Mouse (Mus musculus) cerebellum, adult (tissue): ENCODE measurements at regions not wholly inside any gene's neighbourhood (a gene's known extent, or its start where the extent isn't known, plus 50 kb on each side); places are given as distances from the start of the nearest gene placed in this dataset.
A peak's percentile ranks its signal among the peaks of the same experiment; 100 is the strongest.

Source experiments
- ATAC-seq: cut with Nextera tagmentation; 2 replicates; pipeline ENCODE4 v1.9.2; 2017; ENCODE audit warnings: mild to moderate bottlenecking, moderate library complexity, mixed read lengths; ENCODE audit not compliant: insufficient number of reproducible peaks, low FRiP score, low TSS enrichment

DNA sequence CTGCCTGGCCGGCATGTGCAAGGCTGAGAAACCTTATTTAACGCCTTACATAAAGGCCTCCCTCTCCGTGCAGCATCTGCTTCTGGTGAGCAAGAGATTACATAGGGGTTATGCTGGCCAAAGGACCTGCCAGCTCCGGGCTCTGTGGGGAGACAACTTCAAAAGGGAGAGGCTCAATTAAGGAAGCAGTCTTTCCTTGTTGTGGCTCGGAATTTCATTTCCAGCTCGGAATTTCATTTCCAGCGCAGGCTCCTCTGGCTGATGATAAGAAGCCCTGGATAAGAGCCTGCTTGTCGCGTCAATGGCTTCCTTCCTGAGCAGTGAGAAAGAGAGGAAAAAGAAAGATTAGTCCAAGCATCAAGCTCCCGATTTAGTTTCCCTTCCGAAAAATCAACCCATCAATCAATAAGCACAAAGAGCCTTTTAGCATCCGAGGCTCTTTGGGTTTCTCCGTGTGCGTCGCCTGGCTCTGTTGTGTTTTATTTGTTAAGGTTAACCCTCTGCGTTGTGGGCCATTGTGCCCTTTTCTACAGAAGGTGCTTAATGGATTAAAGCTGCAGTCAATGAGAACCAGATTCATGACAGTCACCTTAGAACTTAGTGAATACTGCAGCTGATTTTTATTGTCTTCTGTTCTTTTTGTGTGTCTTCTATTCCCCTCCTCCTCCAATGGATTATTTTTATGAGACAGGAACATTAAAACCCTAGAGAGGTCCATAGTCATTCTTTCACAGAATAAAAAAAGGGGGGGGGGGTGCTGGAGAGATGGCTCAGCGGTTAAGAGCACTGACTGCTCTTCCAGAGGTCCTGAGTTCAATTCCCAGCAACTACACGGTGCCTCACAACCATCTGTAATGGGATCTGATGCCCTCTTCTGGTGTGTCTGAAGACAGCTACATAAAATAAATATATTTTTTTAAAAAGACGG lies 218.3 kb downstream of the Myo1b start:
- peak; percentile 67; the same call in 1 of the 2 replicates for ATAC-seq

DNA sequence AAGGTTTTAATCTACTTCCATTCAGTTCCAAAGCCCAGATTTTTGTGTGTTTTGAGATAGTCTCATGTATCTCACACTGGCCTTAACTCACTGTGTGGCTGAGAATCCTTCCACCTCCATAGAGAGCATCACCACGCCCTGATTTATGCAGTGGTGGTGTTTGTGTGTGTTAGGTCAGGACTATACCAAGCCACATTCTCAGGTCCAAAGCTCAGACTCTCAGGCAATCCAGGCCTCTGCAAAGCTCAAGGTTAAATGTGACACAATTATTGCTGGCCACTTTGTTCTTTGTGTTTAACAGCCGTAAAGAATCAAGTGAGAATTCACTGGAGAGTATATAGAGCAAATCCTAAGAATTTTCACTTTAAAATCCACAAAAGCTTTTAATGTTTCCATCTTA lies 218.2 kb upstream of the Nabp1 start:
- no peak for ATAC-seq

DNA sequence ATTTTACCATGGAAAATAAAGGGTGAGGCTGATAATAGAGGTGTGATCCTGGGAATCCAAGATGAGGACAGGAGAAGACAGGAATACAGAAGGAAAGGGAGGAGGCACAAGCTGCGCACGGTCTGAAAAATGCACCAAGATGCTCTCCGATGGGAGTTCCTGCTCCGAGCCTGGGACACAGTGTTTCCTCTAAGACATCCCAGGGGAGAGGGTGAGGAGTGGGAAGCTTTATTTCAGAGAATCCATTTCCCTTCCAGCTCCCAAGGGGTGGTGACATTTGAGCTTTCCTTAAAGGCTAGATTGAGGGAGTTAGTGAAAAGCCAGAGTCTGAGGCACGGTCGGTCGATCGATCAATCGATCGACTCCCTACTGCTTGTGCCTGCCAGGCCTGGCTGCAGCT lies 212.7 kb upstream of the Nabp1 start:
- ATAC-seq = no peak

- ATAC-seq = no peak
Measured at GRCm38 (mm10) chr1:51689461-51690223, 211.4 kb upstream of the Nabp1 start.

DNA sequence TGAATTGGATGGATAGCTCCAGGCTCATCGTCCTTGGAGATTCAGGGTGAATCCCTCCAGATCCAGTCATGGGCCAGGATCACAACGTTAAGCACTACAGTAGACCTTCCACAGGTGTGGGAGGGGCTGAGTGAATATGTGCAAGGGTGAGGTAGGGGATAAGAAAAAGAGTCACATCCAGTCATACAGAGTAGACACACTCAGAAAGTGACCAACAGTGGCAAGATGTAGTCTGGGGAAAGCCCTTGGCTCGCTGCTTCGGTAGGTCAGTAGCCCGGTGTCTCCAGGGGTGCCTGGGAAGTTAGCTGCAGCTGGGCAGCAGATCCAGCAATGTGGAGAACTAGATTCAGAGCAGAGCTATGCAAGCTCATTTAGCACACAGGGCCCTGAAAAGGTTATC lies 210.7 kb upstream of the Nabp1 start:
- ATAC-seq = no peak

DNA sequence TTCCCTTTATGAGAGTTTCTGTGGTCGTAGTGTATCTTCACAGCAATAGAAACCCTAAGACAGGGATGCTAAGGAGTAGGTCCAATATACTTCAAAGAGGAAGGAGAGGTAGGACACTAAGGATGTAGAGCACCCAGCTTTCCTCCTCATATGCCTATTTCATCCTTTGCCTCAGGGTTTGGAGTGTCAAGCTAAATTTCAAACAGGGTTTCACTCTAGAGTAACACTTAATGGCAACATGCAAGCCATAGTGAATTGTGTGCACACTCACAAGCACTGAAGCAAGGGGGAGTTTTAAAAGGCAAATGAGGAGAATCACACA lies 210.0 kb upstream of the Nabp1 start:
- ATAC-seq = no peak

GRCm38 (mm10) chr1:51687484-51688223 lies 209.4 kb upstream of the Nabp1 start:
- no peak for ATAC-seq

DNA sequence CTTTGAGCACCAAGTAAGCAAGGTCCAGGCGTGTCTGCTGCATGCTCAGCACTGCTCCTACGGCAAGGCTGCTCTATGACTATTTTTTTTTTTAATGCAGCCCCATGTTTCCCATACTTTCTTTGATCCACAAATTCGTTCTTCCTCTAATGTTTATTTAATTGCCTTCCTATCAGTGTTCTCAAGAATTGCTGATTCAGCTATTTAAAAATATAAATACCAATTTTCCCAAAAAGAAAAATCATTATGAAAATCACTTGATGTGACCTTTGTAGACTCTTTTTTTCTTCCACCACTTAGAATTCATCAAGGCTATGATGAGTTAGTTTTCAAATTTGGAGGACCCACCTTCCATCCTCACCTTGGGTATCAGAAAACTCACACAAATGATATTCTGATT lies 208.5 kb upstream of the Nabp1 start:
- no peak for ATAC-seq

- no peak for ATAC-seq
Measured at GRCm38 (mm10) chr1:51682273-51682672, 204.0 kb upstream of the Nabp1 start.

- no peak for ATAC-seq
Measured at GRCm38 (mm10) chr1:51681872-51682271, 203.6 kb upstream of the Nabp1 start.

- no peak for ATAC-seq
Measured at GRCm38 (mm10) chr1:51680725-51681124, 202.5 kb upstream of the Nabp1 start.

DNA sequence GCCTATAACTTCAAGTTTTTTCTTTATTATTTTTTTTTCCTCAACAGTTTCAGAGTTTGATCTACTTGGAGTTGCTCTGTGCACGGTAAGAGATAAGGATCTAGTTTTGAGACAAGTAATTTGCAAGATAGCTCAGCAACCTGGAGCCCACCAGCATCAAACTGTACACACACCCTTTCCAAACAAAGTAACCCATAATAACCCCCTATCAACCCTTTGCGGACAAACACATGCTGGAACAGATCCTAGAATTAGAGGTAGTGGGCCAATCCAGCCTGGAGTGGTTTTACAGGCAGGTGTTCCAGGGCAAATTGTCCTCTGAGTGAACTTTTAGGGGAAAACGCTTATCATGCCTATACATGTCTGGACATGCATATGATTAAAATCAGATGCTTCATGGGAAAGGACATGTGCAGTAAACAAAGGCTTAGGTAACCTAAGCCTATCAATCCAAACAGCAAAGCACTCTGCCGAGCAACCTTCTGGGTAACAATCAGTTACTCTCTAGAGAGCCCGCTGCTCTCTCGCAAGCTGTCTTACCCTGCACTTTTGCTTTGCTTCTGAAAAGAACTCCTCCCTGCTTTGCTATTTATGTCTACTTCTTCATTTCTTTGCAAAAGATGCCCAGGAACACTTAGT lies 200.2 kb upstream of the Nabp1 start:
- ATAC-seq = no peak

- no peak for ATAC-seq
Measured at GRCm38 (mm10) chr1:51677802-51678201, 199.6 kb upstream of the Nabp1 start.

DNA sequence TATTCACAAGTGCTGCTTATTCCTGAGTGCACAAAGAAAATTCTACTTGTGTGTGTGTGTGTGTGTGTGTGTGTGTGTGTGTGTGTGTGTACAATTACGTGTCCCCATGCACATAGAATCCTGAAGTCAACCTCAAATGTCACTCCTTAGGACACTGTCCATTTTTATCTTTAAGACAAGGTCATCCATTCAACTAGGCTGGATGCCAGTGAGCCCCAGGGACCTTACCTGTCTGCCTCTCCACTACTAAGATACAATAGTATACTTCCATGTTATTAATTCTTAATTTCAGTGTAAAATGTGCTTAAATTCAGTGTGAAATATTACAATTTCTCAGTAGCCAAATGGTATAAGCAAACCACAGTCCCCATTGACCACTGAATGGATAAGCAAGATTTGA lies 193.5 kb upstream of the Nabp1 start:
- no peak for ATAC-seq

- ATAC-seq = peak; percentile 99
Measured at GRCm38 (mm10) chr1:51671287-51671686, 193.1 kb upstream of the Nabp1 start.

- ATAC-seq = no peak
Measured at GRCm38 (mm10) chr1:51670009-51670408, 191.8 kb upstream of the Nabp1 start.

DNA sequence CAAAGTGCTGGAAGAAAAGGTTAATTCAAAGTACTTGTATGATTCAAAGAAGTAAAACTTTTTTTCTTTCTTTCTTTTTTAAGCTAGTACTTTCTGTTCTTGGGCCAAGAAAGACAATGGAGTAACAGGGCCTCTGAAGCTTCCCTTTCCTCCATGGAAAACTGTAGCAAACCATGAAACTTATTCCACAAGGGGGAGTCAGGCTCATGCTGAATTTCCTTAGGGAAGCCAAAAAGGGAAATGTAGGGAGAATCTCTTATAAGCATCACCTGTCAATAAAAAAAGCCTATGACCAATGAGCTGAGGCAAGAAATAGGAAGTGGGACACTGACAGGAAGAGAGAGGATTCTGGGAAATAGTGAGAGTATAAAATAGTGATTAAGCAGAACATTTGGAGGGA lies 190.7 kb upstream of the Nabp1 start:
- no peak for ATAC-seq

DNA sequence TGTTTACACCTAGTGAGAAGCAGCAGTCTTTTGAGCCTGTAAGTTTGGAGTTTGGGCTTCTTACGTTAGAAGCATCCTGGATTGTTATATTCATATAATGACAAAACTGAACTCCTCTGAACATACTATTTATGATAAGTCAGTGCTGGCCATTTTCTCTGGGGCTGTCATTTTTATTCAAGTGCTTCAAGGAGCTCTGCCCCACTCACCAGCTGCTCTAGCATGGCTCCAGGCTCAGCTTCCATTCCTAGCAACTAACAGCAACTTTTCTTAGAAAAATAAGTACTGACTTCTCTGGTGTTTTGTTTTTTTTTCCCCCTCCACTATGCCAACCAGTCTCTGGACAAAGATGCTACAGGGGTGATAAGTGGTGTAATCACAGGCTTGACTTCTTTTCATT lies 182.3 kb upstream of the Nabp1 start:
- ATAC-seq = no peak

GRCm38 (mm10) chr1:51657203-51657602 lies 179.0 kb upstream of the Nabp1 start:
- ATAC-seq = no peak

- ATAC-seq = no peak
Measured at GRCm38 (mm10) chr1:51650653-51650995, 172.4 kb upstream of the Nabp1 start.
